Mouse (Mus musculus): ENCODE measurements around the gene Gabra3.

Gene Gabra3

GRCm38 (mm10) chrX:72656230-72656898 is at the start of gene Gabra3:
Gene Gabra3 (minus strand): TSS chrX:72656848.
- DNase-seq (ENCODE audit: low read depth, low spot score): no peak

- DNase-seq (ENCODE audit: low read depth, low spot score): no peak
These were observed 859 bp downstream of the Gabra3 start for GRCm38 (mm10) chrX:72655789-72656188.

- DNase-seq (ENCODE audit: low read depth, low spot score): no peak
These were observed 1.3 kb downstream of the Gabra3 start for GRCm38 (mm10) chrX:72655381-72655780.

GRCm38 (mm10) chrX:72650688-72651087 is 6.0 kb downstream of the Gabra3 start:
- no peak for DNase-seq (ENCODE audit: low read depth, low spot score)

GRCm38 (mm10) chrX:72644691-72645090 is 12.0 kb downstream of the Gabra3 start:
- no peak for DNase-seq (ENCODE audit: low read depth, low spot score)

GRCm38 (mm10) chrX:72497284-72497683 is 159.4 kb downstream of the Gabra3 start:
- no peak for DNase-seq (ENCODE audit: low read depth, low spot score)

GRCm38 (mm10) chrX:72489806-72490205 is 166.8 kb downstream of the Gabra3 start:
- no peak for DNase-seq (ENCODE audit: low read depth, low spot score)

- DNase-seq (ENCODE audit: low read depth, low spot score): no peak
These were observed 269.9 kb downstream of the Gabra3 start, which contains the start of gene Magea10 for GRCm38 (mm10) chrX:72386758-72387157. Gene Magea10 (minus strand): TSS chrX:72386858.
